Mouse (Mus musculus) hindbrain, embryonic 13.5 days (tissue): ENCODE results near the gene Angptl8. TPM values are rescaled to one million over a fixed set of nuclear protein-coding genes. Genes with fewer than 3 reads are reported as not detected.

Experiments
- ATAC-seq: fragments of 200-750 bp; cut with Nextera tagmentation; 2 replicates; pipeline ENCODE4 v1.8.0; 2017; ENCODE audit warnings: moderate TSS enrichment; ENCODE audit not compliant: low FRiP score
- H3K27ac ChIP-seq: fragments of 300-500 bp; sonication (generic); 2 replicates; pipeline ENCODE4 v1.5.1; 2015; ENCODE audit warnings: inconsistent platforms, mild to moderate bottlenecking, moderate library complexity
- H3K27me3 ChIP-seq: fragments of 300-500 bp; sonication (generic); 2 replicates; pipeline ENCODE4 v1.6.1; 2015; ENCODE audit warnings: mild to moderate bottlenecking, inconsistent platforms
- H3K36me3 ChIP-seq: fragments of 300-500 bp; sonication (generic); 2 replicates; pipeline ENCODE4 v1.6.1; 2015; ENCODE audit warnings: mild to moderate bottlenecking, inconsistent platforms
- H3K4me1 ChIP-seq: fragments of 300-500 bp; sonication (generic); replicated peaks from 2 replicates; pipeline ENCODE4 v1.6.1; 2015; ENCODE audit warnings: inconsistent platforms
- H3K4me2 ChIP-seq: fragments of 300-500 bp; sonication (generic); 2 replicates; pipeline ENCODE4 v1.6.1; 2015; ENCODE audit warnings: inconsistent platforms, mild to moderate bottlenecking, moderate library complexity
- H3K4me3 ChIP-seq: fragments of 300-500 bp; sonication (generic); 2 replicates; pipeline ENCODE4 v1.5.1; 2015; ENCODE audit warnings: mild to moderate bottlenecking, inconsistent platforms
- H3K9ac ChIP-seq: fragments of 300-500 bp; sonication (generic); 2 replicates; pipeline ENCODE4 v1.6.1; 2015; ENCODE audit warnings: mild to moderate bottlenecking, inconsistent platforms
- H3K9me3 ChIP-seq: fragments of 300-500 bp; sonication (generic); 2 replicates; pipeline ENCODE4 v1.6.1; 2016; ENCODE audit warnings: inconsistent platforms
- WGBS: fragments of 180-500 bp; shearing (Covaris S2); methylation state at CpG from one replicate; pipeline ENCODE4 v1.1.7; 2015; 5-methylcytosine and 5-hydroxymethylcytosine counted together
- polyA plus RNA-seq: library from polyadenylated mRNA; unstranded; fragments of >200 nt; fragmentation: Nextera tagmentation; extraction: Ambion mirVana; gene quantifications from 2 replicates; pipeline ENCODE4 v1.2.1, GENCODE M21; 2015

Angptl8 gene
- polyA plus RNA-seq, 1 experiment from 2014 or later: 0.53 TPM

GRCm38 (mm10) chr9:21797921-21798344 is 37.4 kb upstream of the Angptl8 start:
- 1% methylated on average over 24 of the region's 26 CpGs for WGBS
- H3K36me3 ChIP-seq: no peaks in the 10 kb centered on the region
- peak overlapping the region; percentile 70 for H3K27ac ChIP-seq
- peak overlapping the region; percentile 81 for H3K4me2 ChIP-seq
- peak overlapping the region; percentile 73 for H3K9ac ChIP-seq
- peaks cover 33% of the 10 kb centered on the region for H3K4me1 ChIP-seq
- H3K27me3 ChIP-seq: peaks cover 9% of the 10 kb centered on the region; the same call in 1 of the 2 replicates
- H3K9me3 ChIP-seq: no peaks in the 10 kb centered on the region
- peak overlapping the region; percentile 64 for H3K4me3 ChIP-seq
- ATAC-seq: peak; percentile 38

- Histone ChIP-seq H3K9me3 (no peaks in the 10 kb centered on the region), H3K9ac (peak within 1 kb of the TSS; percentile 73), H3K4me3 (peak within 1 kb of the TSS; percentile 64), H3K27ac (peak within 1 kb of the TSS; percentile 70), H3K36me3 (no peaks in the 10 kb centered on the region), H3K4me1 (peaks cover 28% of the 10 kb centered on the region), H3K27me3 (peaks cover 9% of the 10 kb centered on the region; the same call in 1 of the 2 replicates), H3K4me2 (peak within 1 kb of the TSS; percentile 81)
- under 1% methylated on average over 51 of the region's 52 CpGs for WGBS
- ATAC-seq: peak; percentile 59
Measured at GRCm38 (mm10) chr9:21798345-21799009, 36.8 kb upstream of the Angptl8 start, which contains the start of gene Kank2. Gene Kank2, minus strand, starts transcription at chr9:21798744.

- H3K9ac ChIP-seq: no peak overlapping the region
- ATAC-seq: no peak
- WGBS: 46% methylated on average over 3 of the region's 3 CpGs
- no peaks in the 10 kb centered on the region for H3K36me3 ChIP-seq
- H3K27me3 ChIP-seq: peaks cover 9% of the 10 kb centered on the region; the same call in 1 of the 2 replicates
- H3K4me1 ChIP-seq: peaks cover 28% of the 10 kb centered on the region
- peak overlapping the region; percentile 64 for H3K4me3 ChIP-seq
- no peaks in the 10 kb centered on the region for H3K9me3 ChIP-seq
- peak overlapping the region; percentile 81 for H3K4me2 ChIP-seq
- H3K27ac ChIP-seq: no peak overlapping the region
Measured at GRCm38 (mm10) chr9:21799010-21799350, 36.3 kb upstream of the Angptl8 start.

- Histone ChIP-seq H3K4me1 (peaks cover 20% of the 10 kb centered on the region), H3K9me3 (no peaks in the 10 kb centered on the region), H3K9ac (no peak overlapping the region), H3K4me2 (no peak overlapping the region), H3K27ac (no peak overlapping the region), H3K4me3 (no peak overlapping the region), H3K36me3 (no peaks in the 10 kb centered on the region), H3K27me3 (peaks cover 9% of the 10 kb centered on the region; the same call in 1 of the 2 replicates)
- ATAC-seq: no peak
- WGBS: 72% methylated on average over 7 of the region's 7 CpGs
Measured at GRCm38 (mm10) chr9:21801121-21801520, 34.2 kb upstream of the Angptl8 start.

- Histone ChIP-seq H3K36me3 (no peaks in the 10 kb centered on the region), H3K4me3 (no peak overlapping the region), H3K9ac (no peak overlapping the region), H3K27me3 (peaks cover 9% of the 10 kb centered on the region; the same call in 1 of the 2 replicates), H3K4me1 (peaks cover 18% of the 10 kb centered on the region), H3K27ac (no peak overlapping the region), H3K9me3 (no peaks in the 10 kb centered on the region), H3K4me2 (no peak overlapping the region)
- no peak for ATAC-seq
- 94% methylated on average over 7 of the region's 7 CpGs for WGBS
Measured at GRCm38 (mm10) chr9:21801591-21801990, 33.7 kb upstream of the Angptl8 start.

- WGBS: 54% methylated on average over 12 of the region's 13 CpGs
Measured at GRCm38 (mm10) chr9:21803986-21804644, 31.2 kb upstream of the Angptl8 start.

GRCm38 (mm10) chr9:21806363-21806762 is 28.9 kb upstream of the Angptl8 start:
- WGBS: 76% methylated on average over 3 of the region's 3 CpGs
- H3K4me3 ChIP-seq: no peak overlapping the region
- no peaks in the 10 kb centered on the region for H3K27me3 ChIP-seq
- no peak overlapping the region for H3K27ac ChIP-seq
- H3K36me3 ChIP-seq: no peaks in the 10 kb centered on the region
- H3K9me3 ChIP-seq: no peaks in the 10 kb centered on the region
- no peak for ATAC-seq
- H3K4me2 ChIP-seq: no peak overlapping the region
- H3K4me1 ChIP-seq: no peaks in the 10 kb centered on the region
- no peak overlapping the region for H3K9ac ChIP-seq

More at GRCm38 (mm10) chr9:21803986-21804644, 31.2 kb upstream of the Angptl8 start:
- Histone ChIP-seq H3K36me3 (no peaks in the 10 kb centered on the region), H3K9ac (0 out of 2 replicates have a peak overlapping the region, but pooled peaks have one; percentile 15), H3K27me3 (no peaks in the 10 kb centered on the region), H3K4me2 (no peak overlapping the region), H3K4me3 (no peak overlapping the region), H3K27ac (no peak overlapping the region), H3K9me3 (no peaks in the 10 kb centered on the region), H3K4me1 (no peaks in the 10 kb centered on the region)
- peak; percentile 86 for ATAC-seq

- WGBS: 75% methylated on average over 11 of the region's 11 CpGs
- no peak overlapping the region for H3K4me2 ChIP-seq
- ATAC-seq: no peak
Measured at GRCm38 (mm10) chr9:21806976-21807375, 28.3 kb upstream of the Angptl8 start.

GRCm38 (mm10) chr9:21808561-21808960 is 26.7 kb upstream of the Angptl8 start:
- WGBS: 67% methylated on average over 3 of the region's 3 CpGs
- no peak for ATAC-seq
- Histone ChIP-seq H3K27ac (no peak overlapping the region), H3K36me3 (no peaks in the 10 kb centered on the region; the same call in 1 of the 2 replicates), H3K4me1 (no peaks in the 10 kb centered on the region), H3K9me3 (no peaks in the 10 kb centered on the region), H3K4me2 (no peak overlapping the region), H3K27me3 (no peaks in the 10 kb centered on the region), H3K9ac (no peak overlapping the region), H3K4me3 (no peak overlapping the region)

More at GRCm38 (mm10) chr9:21806976-21807375, 28.3 kb upstream of the Angptl8 start:
- Histone ChIP-seq H3K27ac (no peak overlapping the region), H3K4me3 (no peak overlapping the region), H3K27me3 (no peaks in the 10 kb centered on the region), H3K4me1 (no peaks in the 10 kb centered on the region), H3K9me3 (no peaks in the 10 kb centered on the region), H3K9ac (no peak overlapping the region), H3K36me3 (no peaks in the 10 kb centered on the region)

- H3K27me3 ChIP-seq: no peaks in the 10 kb centered on the region
- no peak overlapping the region for H3K9ac ChIP-seq
- no peak overlapping the region for H3K4me2 ChIP-seq
- ATAC-seq: no peak
- H3K9me3 ChIP-seq: no peaks in the 10 kb centered on the region
- no peaks in the 10 kb centered on the region for H3K4me1 ChIP-seq
- no peak overlapping the region for H3K27ac ChIP-seq
- 90% methylated on average over 5 of the region's 5 CpGs for WGBS
- no peak overlapping the region for H3K4me3 ChIP-seq
- H3K36me3 ChIP-seq: peaks cover 4% of the 10 kb centered on the region; the same call in 1 of the 2 replicates
Measured at GRCm38 (mm10) chr9:21811170-21811569, 24.1 kb upstream of the Angptl8 start.

GRCm38 (mm10) chr9:21816716-21817305 is 18.5 kb upstream of the Angptl8 start:
- 68% methylated on average over 9 of the region's 9 CpGs for WGBS
- peaks cover 4% of the 10 kb centered on the region; the same call in 1 of the 2 replicates for H3K36me3 ChIP-seq

GRCm38 (mm10) chr9:21818125-21818524 is 17.2 kb upstream of the Angptl8 start:
- no peak for ATAC-seq
- WGBS: 73% methylated on average over 4 of the region's 4 CpGs
- H3K9ac ChIP-seq: no peak overlapping the region
- no peak overlapping the region for H3K27ac ChIP-seq
- no peak overlapping the region for H3K4me2 ChIP-seq
- no peaks in the 10 kb centered on the region for H3K27me3 ChIP-seq
- H3K9me3 ChIP-seq: no peaks in the 10 kb centered on the region
- H3K36me3 ChIP-seq: peaks cover 4% of the 10 kb centered on the region; the same call in 1 of the 2 replicates
- no peak overlapping the region for H3K4me3 ChIP-seq
- 0 out of 2 replicates have a peak, but pooled peaks cover 3% of the 10 kb centered on the region for H3K4me1 ChIP-seq

More at GRCm38 (mm10) chr9:21816716-21817305, 18.5 kb upstream of the Angptl8 start:
- 0 out of 2 replicates have a peak, but pooled peaks cover 3% of the 10 kb centered on the region for H3K4me1 ChIP-seq
- H3K9me3 ChIP-seq: no peaks in the 10 kb centered on the region
- no peak overlapping the region for H3K9ac ChIP-seq
- no peak overlapping the region for H3K27ac ChIP-seq
- no peak for ATAC-seq
- no peaks in the 10 kb centered on the region for H3K27me3 ChIP-seq
- H3K4me2 ChIP-seq: no peak overlapping the region
- H3K4me3 ChIP-seq: no peak overlapping the region
